Mouse (Mus musculus) neural tube, embryonic 14.5 days (tissue): Measurements from ENCODE around the gene Pam. TPM values are rescaled to one million over a fixed set of nuclear protein-coding genes. Genes with fewer than 3 reads are reported as not detected.

ENCODE experiments used
- ATAC-seq: fragments of 200-750 bp; cut with Nextera tagmentation; 2 replicates; pipeline ENCODE4 v1.8.0; 2017; ENCODE audit warnings: low read depth, mild to moderate bottlenecking, moderate TSS enrichment, moderate library complexity
- H3K27ac ChIP-seq: fragments of 300-500 bp; sonication (generic); 2 replicates; pipeline ENCODE4 v1.5.1; 2014; ENCODE audit warnings: low read depth, mild to moderate bottlenecking, control low read depth, low read length, moderate library complexity, mixed read lengths
- H3K27me3 ChIP-seq: fragments of 300-500 bp; sonication (generic); 2 replicates; pipeline ENCODE4 v1.6.1; 2014; ENCODE audit warnings: low read length; ENCODE audit not compliant: control insufficient read depth, insufficient read depth
- H3K36me3 ChIP-seq: fragments of 300-500 bp; sonication (generic); 2 replicates; pipeline ENCODE4 v1.6.1; 2014; ENCODE audit warnings: low read length, mixed read lengths; ENCODE audit not compliant: control insufficient read depth, insufficient read depth
- H3K4me1 ChIP-seq: fragments of 300-500 bp; sonication (generic); 2 replicates; pipeline ENCODE4 v1.6.1; 2014; ENCODE audit warnings: low read length; ENCODE audit not compliant: control insufficient read depth, insufficient read depth
- H3K4me2 ChIP-seq: fragments of 300-500 bp; sonication (generic); 2 replicates; pipeline ENCODE4 v1.6.1; 2014; ENCODE audit warnings: mild to moderate bottlenecking, low read depth, low read length, control low read depth
- H3K4me3 ChIP-seq: fragments of 300-500 bp; sonication (generic); 2 replicates; pipeline ENCODE4 v1.5.1; 2014; ENCODE audit warnings: low read depth, low read length, control low read depth, mixed read lengths
- H3K9ac ChIP-seq: fragments of 300-500 bp; sonication (generic); replicated peaks from 2 replicates; pipeline ENCODE4 v1.6.1; 2014; ENCODE audit warnings: low read depth, mild to moderate bottlenecking, control low read depth, low read length, mixed read lengths
- H3K9me3 ChIP-seq: fragments of 300-500 bp; sonication (generic); 2 replicates; pipeline ENCODE4 v1.6.1; 2016; ENCODE audit warnings: low read length; ENCODE audit not compliant: control insufficient read depth
- WGBS: fragments of 180-500 bp; shearing (Covaris S2); extraction: QIAGEN DNeasy Blood & Tissue Kit; methylation state at CpG from one replicate; pipeline ENCODE4 v1.1.7; 2014; 5-methylcytosine and 5-hydroxymethylcytosine counted together
- polyA plus RNA-seq: library from polyadenylated mRNA; unstranded; fragments of >200 nt; fragmentation: Nextera tagmentation; extraction: Ambion mirVana; gene quantifications from 2 replicates; pipeline ENCODE4 v1.2.1, GENCODE M21; 2014

Pam gene
- polyA plus RNA-seq, 1 experiment from 2014 or later, result 51.5 TPM

- Histone ChIP-seq H3K9me3 (no peaks in the 10 kb centered on the region), H3K27ac (no peak overlapping the region), H3K36me3 (no peaks in the 10 kb centered on the region), H3K27me3 (no peaks in the 10 kb centered on the region), H3K9ac (no peak overlapping the region), H3K4me1 (no peaks in the 10 kb centered on the region), H3K4me2 (no peak overlapping the region), H3K4me3 (no peak overlapping the region)
- no peak for ATAC-seq
- 49% methylated on average over 5 of the region's 5 CpGs for WGBS
Observed at GRCm38 (mm10) chr1:97872493-97872892, 223.0 kb downstream of the Pam start.

DNA sequence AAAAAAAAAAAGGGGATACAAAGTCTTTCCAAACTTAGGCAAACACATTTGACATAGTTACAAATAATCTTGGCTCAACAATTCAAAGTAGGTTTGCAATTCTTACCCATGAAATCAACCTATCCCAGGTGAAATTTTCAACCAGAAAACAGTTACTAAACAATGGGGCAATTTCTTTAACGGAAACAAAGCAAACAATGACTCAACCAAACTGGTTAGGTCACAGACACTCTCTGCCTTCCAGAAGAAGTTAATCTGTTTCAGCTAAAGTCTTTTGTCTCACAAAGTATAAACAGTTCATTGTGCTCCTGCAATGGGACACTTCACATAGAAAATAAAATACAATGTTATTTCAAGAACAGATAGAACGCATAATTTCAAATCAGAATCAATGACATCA lies 223.4 kb downstream of the Pam start:
- Histone ChIP-seq H3K4me2 (no peak overlapping the region), H3K9ac (no peak overlapping the region), H3K4me3 (no peak overlapping the region), H3K36me3 (no peaks in the 10 kb centered on the region), H3K27me3 (no peaks in the 10 kb centered on the region), H3K4me1 (no peaks in the 10 kb centered on the region), H3K27ac (no peak overlapping the region), H3K9me3 (no peaks in the 10 kb centered on the region)
- no peak for ATAC-seq
- 91% methylated on average over 2 of the region's 2 CpGs for WGBS

DNA sequence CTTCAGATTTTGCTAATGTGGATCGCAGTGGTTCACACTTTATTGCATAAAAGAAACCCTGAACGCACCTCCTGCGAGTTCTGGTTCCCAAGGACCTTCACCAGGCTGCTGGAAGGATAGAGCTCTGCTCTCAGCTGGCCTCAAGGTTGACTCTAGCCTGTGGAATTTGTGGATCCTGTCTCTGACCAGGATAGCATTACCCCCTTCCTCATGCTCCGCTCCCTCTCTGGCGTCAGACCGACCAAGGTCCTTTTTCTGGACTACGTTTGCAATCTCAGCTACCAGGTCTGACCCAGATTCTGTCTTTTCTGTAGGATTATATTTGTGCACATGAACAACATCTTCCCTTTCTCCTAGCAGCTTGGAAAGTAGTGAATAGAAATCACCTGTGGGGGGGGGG lies 231.3 kb downstream of the Pam start:
- H3K4me3 ChIP-seq, result no peak overlapping the region
- ATAC-seq, result no peak
- no peaks in the 10 kb centered on the region for H3K9me3 ChIP-seq
- H3K9ac ChIP-seq, result no peak overlapping the region
- H3K27me3 ChIP-seq, result no peaks in the 10 kb centered on the region
- H3K27ac ChIP-seq, result no peak overlapping the region
- peaks cover 8% of the 10 kb centered on the region; the same call in 1 of the 2 replicates for H3K4me1 ChIP-seq
- H3K36me3 ChIP-seq, result no peaks in the 10 kb centered on the region
- WGBS, result 90% methylated on average over 7 of the region's 7 CpGs
- no peak overlapping the region for H3K4me2 ChIP-seq

DNA sequence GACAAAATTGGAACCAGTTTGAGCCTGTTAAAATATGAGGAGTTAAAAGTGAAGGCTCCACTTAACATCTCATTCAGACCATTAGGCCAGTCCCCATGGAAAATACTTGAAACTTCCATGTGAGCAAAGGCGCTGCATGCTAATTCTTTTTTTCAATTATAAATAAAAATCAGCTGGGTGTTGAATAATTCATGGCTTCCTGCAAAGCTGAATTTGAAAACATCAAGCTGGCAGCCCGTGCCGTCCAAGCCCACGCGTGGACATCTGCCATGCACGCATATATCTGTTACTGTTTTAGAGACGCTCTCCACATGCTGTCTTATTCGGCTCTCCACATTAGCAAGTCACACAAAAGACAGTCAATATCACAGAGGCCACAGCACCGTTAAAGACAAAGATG lies 232.3 kb downstream of the Pam start:
- H3K9me3 ChIP-seq, result no peaks in the 10 kb centered on the region
- 19% methylated on average over 9 of the region's 9 CpGs for WGBS
- no peak overlapping the region for H3K9ac ChIP-seq
- H3K27ac ChIP-seq, result peak overlapping the region; percentile 23; the same call in 1 of the 2 replicates
- H3K36me3 ChIP-seq, result no peaks in the 10 kb centered on the region
- no peak overlapping the region for H3K4me2 ChIP-seq
- no peaks in the 10 kb centered on the region for H3K27me3 ChIP-seq
- ATAC-seq, result peak; percentile 81
- no peak overlapping the region for H3K4me3 ChIP-seq
- peaks cover 8% of the 10 kb centered on the region; the same call in 1 of the 2 replicates for H3K4me1 ChIP-seq

GRCm38 (mm10) chr1:97862734-97863133 lies 232.7 kb downstream of the Pam start:
- ATAC-seq, result peak; percentile 28; the same call in 1 of the 2 replicates
- no peak overlapping the region for H3K9ac ChIP-seq
- H3K4me1 ChIP-seq, result peaks cover 8% of the 10 kb centered on the region; the same call in 1 of the 2 replicates
- H3K9me3 ChIP-seq, result no peaks in the 10 kb centered on the region
- H3K36me3 ChIP-seq, result no peaks in the 10 kb centered on the region
- no peak overlapping the region for H3K4me2 ChIP-seq
- no peak overlapping the region for H3K27ac ChIP-seq
- H3K4me3 ChIP-seq, result no peak overlapping the region
- H3K27me3 ChIP-seq, result no peaks in the 10 kb centered on the region
- WGBS, result 73% methylated on average over 5 of the region's 5 CpGs

- Histone ChIP-seq H3K9ac (no peak overlapping the region), H3K4me1 (no peaks in the 10 kb centered on the region), H3K4me2 (no peak overlapping the region), H3K27ac (no peak overlapping the region), H3K27me3 (no peaks in the 10 kb centered on the region), H3K4me3 (no peak overlapping the region), H3K36me3 (no peaks in the 10 kb centered on the region), H3K9me3 (no peaks in the 10 kb centered on the region)
- 87% methylated on average over 3 of the region's 3 CpGs for WGBS
- ATAC-seq, result no peak
Observed at GRCm38 (mm10) chr1:97854256-97854655, 241.2 kb downstream of the Pam start.

DNA sequence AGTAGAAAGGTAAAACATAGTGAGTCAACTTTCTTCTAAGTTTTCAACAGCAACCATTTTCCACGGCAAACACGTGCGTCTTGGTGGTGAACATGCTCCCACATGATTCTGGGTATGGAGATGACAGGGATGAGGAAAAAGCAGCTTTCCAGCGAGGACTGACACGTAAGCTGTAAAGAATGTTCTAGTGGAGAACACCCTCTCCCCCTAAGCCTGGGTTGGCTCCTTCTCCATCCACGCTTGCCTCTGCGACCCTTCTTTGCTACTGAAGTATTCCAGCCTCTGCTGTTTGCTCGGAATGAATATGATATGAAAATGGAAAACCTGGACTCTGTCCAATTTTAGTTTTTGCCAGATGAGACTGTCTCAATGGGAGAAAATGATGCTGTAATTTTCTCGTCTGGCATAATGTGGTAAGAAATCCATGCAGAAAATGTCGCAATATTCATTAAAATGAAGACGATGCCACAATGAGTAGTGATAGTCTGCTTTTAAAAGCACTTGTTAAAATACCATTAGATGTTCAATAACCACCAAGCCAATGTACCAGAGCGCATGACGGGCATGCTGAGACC lies 243.8 kb downstream of the Pam start:
- H3K27me3 ChIP-seq, result no peaks in the 10 kb centered on the region
- ATAC-seq, result no peak
- H3K4me3 ChIP-seq, result no peak overlapping the region
- H3K4me1 ChIP-seq, result 0 out of 2 replicates have a peak, but pooled peaks cover 9% of the 10 kb centered on the region
- H3K36me3 ChIP-seq, result no peaks in the 10 kb centered on the region
- H3K9me3 ChIP-seq, result no peaks in the 10 kb centered on the region
- H3K4me2 ChIP-seq, result no peak overlapping the region
- WGBS, result 85% methylated on average over 13 of the region's 13 CpGs
- no peak overlapping the region for H3K9ac ChIP-seq
- H3K27ac ChIP-seq, result no peak overlapping the region

GRCm38 (mm10) chr1:97848601-97849241 lies 246.7 kb downstream of the Pam start:
- Histone ChIP-seq H3K27ac (no peak overlapping the region), H3K4me3 (no peak overlapping the region), H3K4me1 (0 out of 2 replicates have a peak, but pooled peaks cover 9% of the 10 kb centered on the region), H3K36me3 (no peaks in the 10 kb centered on the region), H3K9me3 (no peaks in the 10 kb centered on the region), H3K27me3 (no peaks in the 10 kb centered on the region), H3K4me2 (no peak overlapping the region), H3K9ac (no peak overlapping the region)
- ATAC-seq, result peak; percentile 59; the same call in 1 of the 2 replicates
- 13% methylated on average over 14 of the region's 14 CpGs for WGBS

DNA sequence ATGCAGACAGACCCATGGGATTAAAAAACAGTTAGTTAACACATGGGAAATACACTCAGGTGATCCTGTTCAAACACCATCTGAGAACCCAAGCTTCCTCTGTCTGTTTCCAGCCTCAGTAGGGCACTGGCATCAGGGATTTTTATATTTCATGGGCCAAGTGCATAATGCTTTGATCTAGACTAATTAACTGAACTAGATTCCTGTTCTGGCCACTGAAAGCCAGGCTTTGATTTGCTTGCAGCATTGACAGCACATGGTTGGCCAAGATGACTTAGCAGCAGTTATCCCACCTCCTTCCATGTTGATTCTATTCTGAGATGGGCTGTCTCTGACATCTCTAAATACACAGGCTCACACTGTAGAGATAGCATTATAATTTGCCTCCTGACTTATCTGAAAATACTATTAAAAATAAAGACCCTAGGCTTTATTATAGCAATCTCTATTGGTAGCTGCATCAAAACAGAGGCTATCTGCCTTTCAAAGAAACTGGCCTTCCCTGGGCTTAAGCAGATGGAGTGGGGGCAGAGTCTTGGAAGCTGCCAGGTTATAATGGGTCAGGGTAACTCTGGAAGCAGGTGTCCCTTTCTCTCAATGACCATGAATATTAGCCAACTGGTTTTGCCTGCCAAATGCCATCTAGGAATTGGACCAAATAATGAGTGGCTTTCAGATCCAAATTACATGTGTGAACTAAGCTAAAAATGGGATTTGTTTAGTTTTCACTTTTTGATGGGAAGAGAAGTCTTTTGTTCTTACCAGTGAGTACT lies 252.0 kb downstream of the Pam start:
- no peak for ATAC-seq
- Histone ChIP-seq H3K4me2 (no peak overlapping the region), H3K36me3 (no peaks in the 10 kb centered on the region), H3K4me3 (no peak overlapping the region), H3K9me3 (no peaks in the 10 kb centered on the region), H3K27me3 (no peaks in the 10 kb centered on the region), H3K9ac (no peak overlapping the region), H3K4me1 (0 out of 2 replicates have a peak, but pooled peaks cover 6% of the 10 kb centered on the region), H3K27ac (no peak overlapping the region)
